Mouse (Mus musculus) frontal cortex, postnatal 25 days (tissue): Measurements from ENCODE around the gene Sppl2c.
"Not testable (repeated sequence)": the region's sequence is repeated elsewhere in the genome, so short reads cannot be mapped to it uniquely, and the experiment has no call there.

ENCODE experiments used
- DNase-seq, 2 experiments: peaks; one replicate each; pipeline ENCODE4 v3.0.0; 2022; ENCODE audit warnings: low spot score in 2 of 2

Gene Sppl2c

GRCm38 (mm10) chr11:104195791-104196190, 9.7 kb downstream of the Sppl2c start:
- DNase-seq = peak; percentile 91 to 93

GRCm38 (mm10) chr11:104197861-104198260, 11.7 kb downstream of the Sppl2c start:
- DNase-seq = no peak

- DNase-seq = no peak
These were observed 17.1 kb downstream of the Sppl2c start for GRCm38 (mm10) chr11:104203271-104203670.

GRCm38 (mm10) chr11:104206573-104206972, 20.4 kb downstream of the Sppl2c start:
- DNase-seq = no peak

GRCm38 (mm10) chr11:104209041-104209440, 22.9 kb downstream of the Sppl2c start:
- no peak for DNase-seq

- DNase-seq = no peak
These were observed 25.1 kb downstream of the Sppl2c start for GRCm38 (mm10) chr11:104211251-104211650.

- DNase-seq = not testable (repeated sequence)
These were observed 28.0 kb downstream of the Sppl2c start for GRCm38 (mm10) chr11:104214128-104214527.

- DNase-seq = no peak
These were observed 31.9 kb downstream of the Sppl2c start for GRCm38 (mm10) chr11:104218075-104218474.

- DNase-seq = no peak
These were observed 34.2 kb downstream of the Sppl2c start for GRCm38 (mm10) chr11:104220291-104220690.

GRCm38 (mm10) chr11:104221751-104222150, 35.6 kb downstream of the Sppl2c start:
- no peak for DNase-seq

- no peak for DNase-seq
These were observed 37.2 kb downstream of the Sppl2c start for GRCm38 (mm10) chr11:104223301-104223700.

- DNase-seq = no peak
These were observed 43.3 kb downstream of the Sppl2c start for GRCm38 (mm10) chr11:104229391-104229790.

- DNase-seq = no peak
These were observed 44.1 kb downstream of the Sppl2c start for GRCm38 (mm10) chr11:104230066-104230778.

GRCm38 (mm10) chr11:104231041-104231911, 45.1 kb downstream of the Sppl2c start, which contains the start of gene Mapt:
Gene Mapt, plus strand, starts transcription at chr11:104231390.
- DNase-seq = peak; percentile 81 to 83

GRCm38 (mm10) chr11:104232141-104233061, 46.3 kb downstream of the Sppl2c start:
- peak; percentile 45 to 57 for DNase-seq

- DNase-seq = no peak
These were observed 47.0 kb downstream of the Sppl2c start for GRCm38 (mm10) chr11:104233101-104233500.

GRCm38 (mm10) chr11:104233574-104234206, 47.6 kb downstream of the Sppl2c start:
- no peak for DNase-seq

GRCm38 (mm10) chr11:104234680-104235079, 48.6 kb downstream of the Sppl2c start:
- DNase-seq = no peak

- no peak for DNase-seq
These were observed 49.8 kb downstream of the Sppl2c start for GRCm38 (mm10) chr11:104235881-104236280.

GRCm38 (mm10) chr11:104237226-104237625, 51.1 kb downstream of the Sppl2c start:
- DNase-seq = no peak
